Mouse (Mus musculus) ES-CJ7 (cell line): Measurements from ENCODE around the gene Ankrd39.

ENCODE experiments used
- DNase-seq: peaks from one replicate; pipeline ENCODE4 v3.0.0; 2011; ENCODE audit warnings: low read depth, low spot score

Ankrd39 gene

GRCm38 (mm10) chr1:36546888-36547471, at the start of gene Ankrd39:
Gene Ankrd39, minus strand, starts transcription at chr1:36547445.
- peak; percentile 100 for DNase-seq

GRCm38 (mm10) chr1:36596114-36596513, 48.9 kb upstream of the Ankrd39 start:
- DNase-seq = peak; percentile 44

- DNase-seq = no peak
These were observed 48.1 kb upstream of the Ankrd39 start for GRCm38 (mm10) chr1:36595167-36595931.

GRCm38 (mm10) chr1:36593099-36593498, 45.9 kb upstream of the Ankrd39 start:
- DNase-seq = peak; percentile 51

DNA sequence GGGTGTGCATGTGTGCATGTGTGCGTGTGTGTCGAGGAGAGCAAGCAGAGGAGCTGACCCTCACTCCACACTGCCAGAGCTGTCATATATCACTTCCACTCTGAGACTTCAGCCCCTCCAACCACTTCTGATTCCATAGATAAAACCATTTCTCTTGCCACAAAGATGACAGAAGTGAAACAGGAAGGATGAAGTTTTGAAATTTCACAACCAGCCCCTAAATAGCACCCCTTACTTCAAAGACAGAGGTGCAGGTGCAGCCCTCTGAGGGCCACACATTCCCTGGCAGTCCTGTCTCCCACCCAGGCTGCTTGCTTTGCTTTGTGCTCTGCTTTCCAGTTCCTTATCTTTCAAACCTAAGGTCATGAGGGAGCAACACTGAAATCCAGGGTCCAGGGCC, 44.2 kb upstream of the Ankrd39 start:
- no peak for DNase-seq

GRCm38 (mm10) chr1:36590664-36591063, 43.4 kb upstream of the Ankrd39 start:
- no peak for DNase-seq

- no peak for DNase-seq
These were observed 42.2 kb upstream of the Ankrd39 start for GRCm38 (mm10) chr1:36589486-36589885.

GRCm38 (mm10) chr1:36588476-36589450, 41.5 kb upstream of the Ankrd39 start:
- no peak for DNase-seq

GRCm38 (mm10) chr1:36587860-36588259, 40.6 kb upstream of the Ankrd39 start:
- no peak for DNase-seq

- no peak for DNase-seq
These were observed 39.0 kb upstream of the Ankrd39 start for GRCm38 (mm10) chr1:36586288-36586687.

GRCm38 (mm10) chr1:36583408-36584116, 36.3 kb upstream of the Ankrd39 start:
- DNase-seq = no peak

DNA sequence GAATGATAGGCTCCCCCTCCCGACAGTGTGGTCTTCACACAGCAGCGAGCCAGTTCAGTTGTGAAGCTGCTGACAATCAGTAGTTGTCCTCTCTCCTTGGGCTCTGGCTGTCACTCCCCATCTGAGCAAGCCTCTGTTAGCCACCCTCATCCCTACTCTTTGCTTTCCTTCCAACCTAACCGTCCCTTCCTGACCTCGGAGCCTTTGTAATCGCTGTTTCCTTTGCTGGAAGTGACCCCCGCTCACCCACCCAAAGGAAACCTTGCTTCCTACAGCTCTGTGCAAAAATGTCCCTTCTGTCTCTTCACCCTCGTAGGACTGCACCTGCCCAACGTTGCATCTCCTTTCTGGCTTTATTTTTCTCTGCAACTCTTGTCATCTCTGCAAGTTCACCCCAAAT, 35.0 kb upstream of the Ankrd39 start:
- no peak for DNase-seq

DNA sequence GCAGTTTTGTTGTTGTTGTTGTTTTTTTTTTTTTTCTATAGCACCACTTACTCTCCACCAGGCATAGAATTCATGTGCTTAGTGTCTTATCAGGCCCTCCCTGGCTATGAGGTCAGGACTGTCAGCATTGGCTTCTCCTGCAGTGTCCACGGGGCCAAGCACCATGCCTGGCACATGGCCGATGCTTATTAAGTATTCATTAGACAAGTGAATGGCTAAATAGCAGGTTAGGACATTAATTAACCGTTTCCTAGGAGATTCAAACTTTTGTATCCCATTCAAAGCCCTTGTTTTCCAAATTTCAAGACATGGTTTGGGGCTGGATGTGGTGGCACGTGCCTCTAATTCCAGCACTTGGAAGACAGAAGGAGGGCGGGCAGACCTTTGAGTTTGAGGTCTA, 34.0 kb upstream of the Ankrd39 start:
- no peak for DNase-seq

GRCm38 (mm10) chr1:36580384-36581207, 33.4 kb upstream of the Ankrd39 start:
- DNase-seq = peak; percentile 92

GRCm38 (mm10) chr1:36579974-36580383, 32.7 kb upstream of the Ankrd39 start:
- DNase-seq = no peak

DNA sequence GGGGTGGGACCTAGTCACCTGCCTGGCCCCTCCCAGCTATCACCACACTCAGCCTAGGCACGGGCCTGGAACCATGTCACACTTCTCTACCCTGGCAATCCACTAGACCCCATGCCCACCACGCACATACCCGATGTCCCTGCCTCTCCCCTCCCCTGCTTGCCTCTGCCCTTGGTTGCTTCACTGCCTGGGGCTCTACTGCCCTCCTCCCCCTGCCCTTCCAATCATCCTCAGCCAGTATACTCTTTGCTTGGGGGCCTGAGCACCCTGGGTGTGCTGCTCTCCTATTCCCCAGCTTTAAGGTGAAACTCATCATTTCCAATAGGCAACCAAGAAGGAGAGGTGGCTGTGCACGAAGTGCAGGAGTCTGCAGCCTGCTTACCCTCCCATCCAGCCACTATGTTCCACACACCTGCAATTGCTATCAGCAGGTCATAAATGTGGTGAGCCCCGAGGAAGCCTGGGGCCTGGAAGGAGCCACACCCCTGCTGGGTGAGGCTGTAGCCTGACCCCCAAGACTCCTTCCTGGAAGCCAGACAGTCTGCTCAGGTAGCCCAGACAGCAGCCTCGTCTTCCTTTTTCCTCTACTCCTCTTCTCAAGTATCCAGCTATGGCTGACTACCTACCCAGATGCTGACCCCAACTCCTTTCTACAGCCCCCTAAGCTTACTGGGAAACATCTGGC, 29.9 kb upstream of the Ankrd39 start:
- no peak for DNase-seq

GRCm38 (mm10) chr1:36575347-36575746, 28.1 kb upstream of the Ankrd39 start:
- no peak for DNase-seq

- DNase-seq = no peak
These were observed 27.1 kb upstream of the Ankrd39 start for GRCm38 (mm10) chr1:36574196-36574955.

DNA sequence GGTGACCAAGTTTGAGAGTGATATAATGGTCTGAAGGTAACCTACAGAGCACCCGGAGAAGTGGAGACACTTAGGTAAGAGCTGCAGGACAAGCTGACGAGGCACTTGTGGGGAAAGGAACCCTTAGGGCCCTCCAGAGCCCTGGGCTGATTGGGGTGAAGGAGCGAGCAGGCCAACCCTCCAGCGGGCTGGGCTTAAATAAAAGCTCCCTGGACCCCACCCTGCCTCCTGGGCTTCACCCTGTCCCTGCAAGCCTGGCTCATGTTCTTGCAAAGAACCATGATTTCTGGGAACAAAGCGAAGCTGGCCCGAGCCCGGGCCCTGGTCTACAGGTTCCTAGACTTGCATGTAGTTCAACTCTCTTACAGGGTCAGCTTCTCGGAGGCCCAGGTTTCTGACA, 26.3 kb upstream of the Ankrd39 start:
- no peak for DNase-seq
